Mouse (Mus musculus) forelimb bud, embryonic 11.5 days (tissue): ENCODE measurements at regions not wholly inside any gene's neighbourhood (a gene's known extent, or its start where the extent isn't known, plus 50 kb on each side); places are given as distances from the start of the nearest gene placed in this dataset.
A peak's percentile ranks its signal among the peaks of the same experiment; 100 is the strongest.

ENCODE experiments used
- DNase-seq: peaks from one replicate; pipeline ENCODE4 v3.0.0-alpha.2; 2012; ENCODE audit warnings: low read depth, low spot score

DNA sequence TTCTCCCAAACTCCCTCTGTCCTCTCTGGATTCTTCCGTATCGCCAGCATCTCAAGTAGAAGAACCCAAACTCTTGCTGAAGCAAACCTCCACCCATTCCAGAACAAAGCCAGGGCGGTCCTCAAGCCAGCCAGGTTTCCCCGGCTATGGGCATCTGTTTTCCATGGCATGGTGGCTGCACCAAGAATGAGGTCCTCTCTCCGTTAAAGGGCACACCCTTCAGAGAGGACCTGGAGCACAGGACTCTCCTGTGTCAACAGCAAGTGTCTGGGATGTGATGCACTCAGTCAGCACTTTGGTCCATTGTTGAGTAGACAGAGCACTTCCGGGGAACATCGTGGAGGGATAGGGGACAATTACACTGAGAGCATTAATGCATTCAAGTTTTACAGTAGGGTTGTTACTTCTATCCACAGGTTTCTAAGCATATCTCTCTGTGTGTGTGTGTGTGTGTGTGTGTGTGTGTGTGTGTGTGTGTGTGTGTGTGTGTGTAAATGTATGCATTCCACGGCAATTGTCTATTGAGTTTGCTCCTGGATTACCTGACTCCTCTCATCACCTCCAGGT, 56.6 kb upstream of the Cpsf6 start:
- no peak for DNase-seq

DNA sequence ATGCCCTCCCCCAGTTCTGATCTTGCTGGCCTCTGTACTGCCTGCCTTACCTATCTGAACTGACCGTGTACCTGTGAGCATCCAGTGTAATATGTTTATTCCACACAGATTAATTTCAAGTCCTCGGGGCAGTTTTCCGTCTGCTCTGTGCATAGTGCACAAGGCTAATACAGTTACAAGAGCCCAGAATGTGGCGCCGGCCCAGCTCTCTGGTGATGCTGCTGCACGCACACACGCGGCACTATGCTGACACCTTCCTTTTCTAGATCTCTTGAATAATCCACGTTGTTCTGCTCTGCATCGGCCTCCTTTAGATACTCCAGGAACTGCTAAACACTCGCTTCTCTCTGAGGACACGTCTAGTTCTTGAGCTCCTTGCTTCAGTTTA, 55.9 kb upstream of the Cpsf6 start:
- DNase-seq = no peak

GRCm38 (mm10) chr10:117434871-117435733, 55.3 kb upstream of the Cpsf6 start:
- DNase-seq = peak; percentile 87

DNA sequence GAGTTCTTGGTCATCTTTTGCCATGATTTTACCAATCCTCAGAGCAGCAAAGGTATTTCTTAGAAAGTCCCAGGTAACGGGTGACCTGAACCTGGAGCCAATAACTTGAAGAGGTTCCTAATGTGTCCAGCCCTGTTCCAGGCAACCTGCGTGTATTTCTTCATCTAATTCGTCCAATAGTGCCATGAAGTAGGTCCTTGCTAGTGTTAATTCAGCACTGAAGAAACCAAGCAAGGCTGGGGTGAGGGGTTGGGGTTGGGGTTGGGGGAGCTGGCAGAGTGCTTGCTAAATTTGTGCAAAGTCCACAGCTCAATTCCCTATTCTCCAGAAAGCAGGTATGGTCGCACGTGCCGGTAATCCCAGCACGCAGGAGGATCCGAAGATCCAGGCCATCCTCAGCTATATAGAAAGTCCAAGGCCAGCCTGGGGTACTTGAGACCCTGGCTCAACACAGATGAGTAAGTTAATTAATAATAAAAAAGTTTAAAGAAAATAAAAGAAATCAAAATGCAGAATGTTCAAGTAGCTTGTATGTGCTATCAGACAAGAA, 54.6 kb upstream of the Cpsf6 start:
- DNase-seq = no peak

DNA sequence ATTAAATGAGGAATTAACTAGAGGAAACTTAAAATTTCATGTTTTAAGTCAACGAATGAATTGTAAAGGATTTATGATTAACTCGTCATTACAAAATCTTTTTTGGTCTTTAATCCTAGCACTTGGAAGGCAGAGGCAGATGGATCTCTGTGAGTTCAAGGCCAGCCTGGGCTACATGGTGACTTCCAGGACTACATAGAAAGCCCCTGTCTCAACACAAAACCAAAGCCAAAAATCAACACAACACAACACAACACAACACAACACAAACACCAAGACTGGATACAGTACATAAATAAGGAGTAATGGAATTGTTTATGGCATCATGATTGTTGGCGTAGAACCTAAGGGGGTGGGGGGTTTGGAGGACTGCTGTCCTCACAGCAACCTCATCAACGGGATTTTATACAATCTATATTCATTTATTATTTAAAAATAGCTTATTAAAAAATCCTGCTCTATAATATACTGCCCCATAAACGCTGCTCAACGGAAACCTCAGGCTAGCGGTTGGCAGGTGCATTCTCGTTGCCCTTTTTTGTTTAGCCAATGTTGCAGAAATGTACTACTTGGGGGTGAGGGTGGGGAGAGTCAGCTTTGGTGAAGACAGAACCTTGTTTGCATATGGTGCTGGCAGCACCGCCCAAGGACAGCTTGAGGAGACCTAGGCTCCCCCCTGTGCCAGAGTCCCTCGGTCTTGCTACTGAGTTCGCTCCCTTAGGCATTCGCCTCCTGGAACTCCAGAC, 53.9 kb upstream of the Cpsf6 start:
- DNase-seq = no peak

DNA sequence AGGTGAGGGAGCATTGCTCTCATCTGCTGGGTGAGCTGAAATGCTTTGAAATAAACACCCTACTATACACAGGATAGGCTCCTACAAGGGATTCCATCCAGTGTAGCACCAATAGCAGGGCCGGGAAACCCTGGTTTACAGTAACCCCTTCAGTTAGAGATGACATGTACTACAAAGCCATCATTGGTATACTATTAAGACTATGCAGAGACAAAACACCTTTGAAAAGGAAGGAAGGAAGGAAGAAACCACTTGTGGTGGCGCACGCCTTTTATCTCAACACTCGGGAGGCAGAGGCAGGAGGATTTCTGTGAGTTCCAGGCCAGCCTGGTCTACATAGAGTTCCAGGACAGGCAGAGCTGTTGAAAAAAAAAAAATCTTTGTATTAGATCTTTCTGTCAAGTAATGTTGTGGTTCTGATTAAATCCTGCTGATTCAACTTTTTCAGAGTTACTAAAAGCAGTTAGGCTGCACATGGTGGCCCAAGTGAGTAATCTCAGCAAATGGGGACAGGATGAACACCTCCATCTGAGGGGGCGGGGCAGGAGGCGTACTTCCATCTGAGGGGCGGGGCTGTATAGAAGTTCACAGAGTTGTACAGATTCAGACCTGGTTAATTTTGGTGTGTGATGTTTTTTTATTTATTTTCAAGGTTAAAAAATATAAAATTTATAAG, 53.2 kb upstream of the Cpsf6 start:
- no peak for DNase-seq

GRCm38 (mm10) chr10:117432415-117432814, 52.6 kb upstream of the Cpsf6 start:
- DNase-seq = peak; percentile 60

DNA sequence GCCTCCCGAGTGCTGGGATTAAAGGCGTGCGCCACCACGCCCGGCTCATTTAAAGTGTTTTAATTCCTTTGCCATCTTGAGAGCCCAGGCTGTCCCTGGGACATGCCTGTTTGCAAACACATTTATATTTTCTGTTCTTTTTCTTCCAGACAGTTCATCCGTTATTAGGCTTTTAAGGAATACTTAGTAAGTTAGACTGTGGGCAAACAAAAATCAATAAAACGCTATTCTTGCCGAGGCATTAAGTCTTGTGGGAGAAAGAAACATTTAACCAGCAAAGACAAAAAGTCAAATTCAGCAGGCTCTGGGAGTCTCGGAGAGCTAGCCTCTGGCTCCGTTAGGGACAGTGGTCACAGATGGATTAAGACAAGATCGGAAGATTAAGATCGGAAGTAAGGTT, 52.0 kb upstream of the Cpsf6 start:
- DNase-seq = no peak

DNA sequence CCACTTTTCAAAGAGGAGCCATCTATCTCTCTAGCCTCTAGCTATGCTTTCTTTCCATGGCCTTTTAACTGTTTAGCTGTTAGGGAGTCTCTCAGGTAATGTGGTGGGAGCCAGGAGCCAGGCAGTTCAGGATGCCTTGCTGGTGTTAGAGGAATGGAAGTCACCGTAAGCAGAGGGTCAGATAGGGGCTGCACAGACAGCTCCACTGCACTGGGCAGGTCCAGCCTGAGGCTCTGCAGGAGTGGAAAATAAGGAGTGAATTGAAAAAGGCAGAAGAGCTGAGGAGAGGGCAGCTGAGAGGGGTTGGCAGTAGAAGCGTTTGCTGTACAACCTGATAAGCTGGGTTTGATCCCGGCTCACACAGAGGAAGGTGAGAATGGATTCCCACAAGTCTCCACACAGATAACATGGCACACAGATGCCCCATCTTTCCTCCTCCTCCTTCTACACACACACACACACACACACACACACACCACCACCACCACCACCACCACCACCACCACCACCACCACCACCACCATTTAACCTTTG, 51.3 kb upstream of the Cpsf6 start:
- DNase-seq = no peak

- no peak for DNase-seq
Measured at GRCm38 (mm10) chr10:117430224-117430884, 50.5 kb upstream of the Cpsf6 start.

DNA sequence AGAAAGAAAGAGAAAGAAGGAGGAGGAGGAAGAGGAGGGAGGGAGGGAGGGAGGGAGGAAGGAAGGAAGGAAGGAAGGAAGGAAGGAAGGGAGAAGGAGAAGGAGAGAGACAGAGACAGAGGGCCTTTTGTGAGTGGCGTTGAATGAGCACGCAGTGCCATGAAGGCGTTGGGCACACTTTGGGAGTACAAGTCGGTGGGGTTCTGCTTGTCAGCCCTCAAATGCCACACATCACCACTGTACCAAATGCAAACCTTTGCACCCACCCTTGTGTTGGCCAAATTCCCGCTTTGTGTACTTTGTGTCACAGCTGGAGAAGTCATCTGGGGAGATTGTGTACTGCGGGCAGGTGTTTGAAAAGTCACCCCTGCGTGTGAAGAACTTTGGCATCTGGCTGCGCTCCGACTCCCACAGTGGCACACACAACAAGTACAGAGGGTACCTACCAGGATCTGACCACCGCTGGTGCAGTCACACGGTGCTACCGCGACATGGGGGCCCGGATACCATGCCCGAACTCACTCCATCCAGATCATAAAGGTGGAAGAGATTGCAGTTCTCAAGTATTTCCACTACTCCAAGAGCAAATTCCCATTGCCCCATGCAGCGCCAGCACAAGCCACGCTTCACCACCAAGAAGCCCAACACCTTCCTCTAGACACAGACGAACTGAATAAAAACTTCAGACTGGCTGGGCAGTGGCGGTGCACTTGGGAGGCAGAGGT, 49.8 kb upstream of the Cpsf6 start:
- DNase-seq = no peak
